Mouse (Mus musculus): ENCODE results near the gene Clcn1.

- TF ChIP-seq USF1 (IDR thresholded peaks at IDR 0.05; ENCODE audit: low read depth), result no peak
- no peak for TF ChIP-seq CTCF (IDR thresholded peaks at IDR 0.05; ENCODE audit: control insufficient read depth, insufficient read depth, insufficient read length)
- no peak for TF ChIP-seq CEBPB (IDR thresholded peaks at IDR 0.05; ENCODE audit: low read depth)
- no peak for TF ChIP-seq MYOD1 (IDR thresholded peaks at IDR 0.05; ENCODE audit: control insufficient read depth, insufficient read length, low read depth)
- TF ChIP-seq MYOG (IDR thresholded peaks at IDR 0.05; ENCODE audit: control insufficient read depth, extremely low read depth, insufficient read length), result no peak
- no peak for TF ChIP-seq MAX (IDR thresholded peaks at IDR 0.05)
- TF ChIP-seq FOSL1 (IDR thresholded peaks at IDR 0.05; ENCODE audit: insufficient read depth, low read length, poor library complexity, severe bottlenecking), result no peak
These were observed at the start of gene Clcn1 for GRCm38 (mm10) chr6:42286448-42286847.

Measured in C2C12 (cell line).